Mouse (Mus musculus) fibroblast of lung, adult 2 months (primary cell): ENCODE data around the gene Vip.

ENCODE experiments used
- DNase-seq: peaks from one replicate; pipeline ENCODE4 v3.0.0-alpha.2; 2011; ENCODE audit warnings: low read depth

The Vip gene

DNA sequence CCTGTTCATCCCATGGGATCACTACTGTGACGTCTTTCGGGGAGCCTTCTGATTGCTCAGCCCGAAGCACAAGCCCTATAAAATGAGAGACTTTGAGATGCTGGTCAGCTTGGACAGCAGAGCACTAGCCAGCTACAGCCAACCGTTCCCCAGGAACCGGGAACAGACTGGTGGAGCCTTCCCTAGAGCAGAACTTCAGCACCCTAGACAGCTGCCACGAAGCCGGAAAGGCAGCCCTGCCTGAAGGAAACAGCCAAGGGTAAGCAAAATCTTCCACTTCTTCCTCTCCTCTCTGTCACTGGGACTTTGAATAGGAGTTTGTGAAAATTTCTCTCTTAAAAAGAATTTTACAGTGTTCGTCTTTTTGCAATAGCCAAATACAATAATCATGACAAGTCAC is at the start of gene Vip:
TSS of gene Vip (plus strand) at position 107 of the 400 bp plus-strand sequence.
- DNase-seq = no peak

DNA sequence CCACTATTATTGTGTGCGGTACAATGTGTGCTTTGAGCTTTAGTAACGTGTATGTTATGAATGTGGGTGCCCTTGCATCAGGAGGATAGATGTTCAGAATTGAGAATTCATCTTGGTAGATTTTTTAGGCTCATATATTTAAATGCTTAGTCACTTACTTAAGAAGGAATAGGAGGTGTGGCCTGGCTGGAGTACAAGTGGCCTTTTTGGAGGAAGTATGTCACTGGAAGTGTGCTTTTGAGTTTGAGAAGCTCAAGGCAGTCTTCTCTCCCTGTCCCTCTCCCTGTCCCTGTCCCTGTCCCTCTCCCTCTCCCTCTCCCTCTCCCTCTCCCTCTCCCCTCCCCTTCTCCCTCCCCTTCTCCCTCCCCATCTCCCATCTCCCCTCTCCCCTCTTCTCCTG is 48.0 kb upstream of the Vip start:
- DNase-seq = no peak

GRCm38 (mm10) chr10:5591996-5592395 is 47.0 kb upstream of the Vip start:
- DNase-seq = no peak

- no peak for DNase-seq
Observed at GRCm38 (mm10) chr10:5593464-5593863, 45.6 kb upstream of the Vip start, which contains the start of gene Myct1. Gene Myct1 (plus strand): TSS chr10:5593775.

DNA sequence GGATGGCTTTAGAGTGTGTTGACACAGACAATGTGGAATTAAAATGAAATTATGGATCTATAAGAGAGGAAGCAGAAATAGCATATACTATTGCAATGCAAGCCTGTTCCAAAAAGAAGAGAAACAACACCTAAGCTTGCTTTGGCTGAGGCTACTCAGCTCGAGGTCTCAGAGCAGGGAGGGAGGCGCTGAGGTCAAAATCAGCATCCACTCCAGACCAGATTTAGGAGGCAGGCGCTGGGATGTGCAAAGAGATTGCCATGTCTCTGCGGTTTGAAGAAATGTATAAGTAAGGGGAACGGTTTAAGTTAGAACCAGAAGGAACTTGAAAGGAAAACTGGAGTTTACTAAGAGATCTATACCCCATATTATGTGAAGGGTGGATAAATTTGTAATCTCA is 44.6 kb upstream of the Vip start:
- no peak for DNase-seq

- DNase-seq = no peak
Observed at GRCm38 (mm10) chr10:5596559-5596958, 42.5 kb upstream of the Vip start.

GRCm38 (mm10) chr10:5600123-5600522 is 38.9 kb upstream of the Vip start:
- DNase-seq = peak; percentile 61

DNA sequence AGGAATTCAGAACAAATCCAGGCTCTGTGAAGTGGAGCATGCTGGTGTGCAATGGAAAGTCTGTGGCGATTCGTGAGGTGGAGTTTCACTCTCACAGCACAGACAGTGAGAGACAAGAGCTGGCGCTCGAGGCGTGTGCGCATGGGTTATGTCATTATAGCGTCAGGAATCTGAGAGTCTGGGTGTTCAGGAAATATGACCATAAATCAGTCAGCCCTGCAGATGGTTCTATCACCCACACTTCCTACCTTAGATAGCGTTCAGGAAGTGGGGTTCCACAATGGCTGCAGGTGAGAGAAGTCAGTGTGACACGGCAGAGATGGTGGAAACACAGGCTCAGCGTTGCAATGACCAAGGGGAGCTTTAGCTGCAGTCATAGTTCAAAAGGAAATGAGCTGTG is 35.5 kb upstream of the Vip start:
- no peak for DNase-seq

- DNase-seq = no peak
Observed at GRCm38 (mm10) chr10:5604371-5604770, 34.6 kb upstream of the Vip start.

GRCm38 (mm10) chr10:5608874-5609273 is 30.1 kb upstream of the Vip start:
- peak; percentile 47 for DNase-seq

DNA sequence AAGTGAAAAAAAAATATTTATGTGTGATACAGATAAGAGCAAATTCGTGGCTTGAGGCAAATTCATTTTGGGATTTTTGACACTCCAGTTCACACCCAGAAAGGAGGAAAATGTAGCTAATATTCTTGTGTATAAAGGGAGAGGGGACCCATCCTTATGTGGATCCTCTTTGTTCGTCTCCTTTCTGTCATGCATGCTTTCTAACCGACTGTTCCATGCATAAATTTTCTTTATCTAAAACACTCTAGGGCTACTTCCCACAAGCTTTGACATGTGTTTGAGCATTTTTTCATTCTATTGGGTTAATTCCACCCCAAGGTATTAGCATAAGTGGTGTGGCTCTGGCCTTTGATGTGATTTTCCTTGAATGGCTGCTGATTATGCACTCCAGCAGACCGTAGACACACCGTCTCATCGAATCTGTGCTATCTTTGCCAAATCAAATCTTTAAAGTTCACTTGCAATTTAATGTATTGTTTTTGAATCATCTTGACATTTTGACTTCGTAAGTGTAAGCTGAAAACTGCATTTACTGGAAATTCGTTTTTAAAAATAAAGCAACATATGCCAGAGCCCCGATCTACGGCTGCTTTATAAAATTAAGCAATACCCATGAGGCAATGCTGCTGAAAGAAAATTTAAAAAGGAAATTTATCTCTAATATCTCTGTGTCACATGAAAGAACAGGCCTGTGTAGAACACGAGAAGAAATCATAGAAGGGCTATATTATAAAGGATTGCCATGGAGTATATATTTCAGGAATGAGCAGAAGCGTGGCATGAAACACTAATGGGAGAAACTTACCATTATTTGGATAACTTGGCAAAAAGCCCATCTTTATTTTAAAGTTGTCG is 23.6 kb upstream of the Vip start:
- DNase-seq = no peak

GRCm38 (mm10) chr10:5626268-5626667 is 12.8 kb upstream of the Vip start:
- DNase-seq = no peak

GRCm38 (mm10) chr10:5633672-5634200 is 5.3 kb upstream of the Vip start:
- peak; percentile 46 for DNase-seq

DNA sequence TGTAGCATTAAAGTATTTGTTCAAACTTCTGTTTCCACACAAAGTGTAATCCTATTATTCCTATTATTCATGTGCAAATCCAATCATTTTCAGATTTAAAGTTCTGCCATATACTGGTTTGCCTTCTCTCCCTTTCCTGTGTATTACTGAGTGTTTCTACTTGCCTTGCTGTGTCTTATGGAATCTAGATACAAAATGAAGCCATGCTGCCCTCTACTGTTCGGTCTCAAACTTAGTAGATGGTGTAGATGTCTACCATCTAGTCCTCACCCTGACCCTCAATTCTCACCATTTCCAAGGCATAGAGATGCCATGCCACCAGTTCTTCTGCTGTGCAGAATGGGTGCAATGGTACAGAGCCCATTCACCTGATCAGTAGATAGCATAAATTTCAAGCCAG is 4.7 kb upstream of the Vip start:
- peak; percentile 39 for DNase-seq

DNA sequence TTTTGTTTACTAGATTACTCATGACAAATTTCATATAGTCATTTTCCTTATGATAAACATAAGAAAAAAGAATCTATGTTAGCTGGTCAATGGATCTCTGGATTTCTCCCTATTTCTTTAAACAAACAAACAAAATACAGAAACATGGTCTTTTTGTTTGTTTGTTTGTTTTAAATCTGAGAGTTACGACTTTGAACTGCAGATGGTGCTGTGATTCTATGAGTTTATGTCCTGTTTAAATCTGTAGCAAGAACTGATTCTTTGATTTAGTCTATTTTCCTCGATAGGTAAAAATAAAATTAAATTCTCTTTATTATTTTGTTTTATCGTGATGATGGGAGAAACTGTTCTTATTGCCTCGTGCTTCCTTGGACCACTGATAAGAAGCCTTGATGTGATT is 1.7 kb upstream of the Vip start:
- no peak for DNase-seq

DNA sequence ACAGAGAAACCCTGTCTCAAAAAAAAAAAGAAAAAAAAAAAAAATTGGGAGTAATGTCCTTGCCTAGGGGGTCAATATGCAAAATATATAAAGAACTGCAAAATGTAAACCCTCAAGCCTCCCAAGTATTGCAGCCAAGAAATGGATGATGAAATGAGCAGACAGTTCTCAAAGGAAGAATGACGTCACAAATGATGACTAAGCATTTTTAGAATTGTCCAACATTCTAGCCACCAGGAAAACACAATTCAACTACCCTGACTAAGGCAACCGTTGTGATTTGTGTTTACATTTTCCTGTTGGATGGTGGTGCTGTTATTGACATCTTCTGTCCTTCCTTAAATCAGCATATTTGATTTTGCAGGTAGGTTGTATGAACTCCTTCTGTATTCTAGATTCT is 42.3 kb downstream of the Vip start:
- no peak for DNase-seq

DNA sequence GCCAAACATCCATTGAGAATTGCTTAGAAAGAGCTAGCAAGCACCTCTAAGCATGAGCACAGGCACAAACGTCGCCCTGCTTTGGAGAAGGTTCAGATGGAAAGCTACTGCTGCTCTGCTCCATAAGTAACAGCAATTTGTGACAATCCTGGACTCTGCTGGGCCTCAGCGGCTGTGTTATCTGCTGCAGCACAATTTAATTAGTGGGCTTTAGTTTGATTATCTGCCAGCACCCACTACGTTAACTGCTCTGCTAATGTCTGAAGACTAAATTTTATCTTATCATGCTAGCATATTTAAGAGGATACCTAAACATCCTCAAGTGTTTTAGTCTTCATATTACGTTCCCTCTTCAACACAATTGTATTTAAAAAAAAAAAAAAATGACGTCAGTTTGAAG is 46.6 kb downstream of the Vip start:
- no peak for DNase-seq

DNA sequence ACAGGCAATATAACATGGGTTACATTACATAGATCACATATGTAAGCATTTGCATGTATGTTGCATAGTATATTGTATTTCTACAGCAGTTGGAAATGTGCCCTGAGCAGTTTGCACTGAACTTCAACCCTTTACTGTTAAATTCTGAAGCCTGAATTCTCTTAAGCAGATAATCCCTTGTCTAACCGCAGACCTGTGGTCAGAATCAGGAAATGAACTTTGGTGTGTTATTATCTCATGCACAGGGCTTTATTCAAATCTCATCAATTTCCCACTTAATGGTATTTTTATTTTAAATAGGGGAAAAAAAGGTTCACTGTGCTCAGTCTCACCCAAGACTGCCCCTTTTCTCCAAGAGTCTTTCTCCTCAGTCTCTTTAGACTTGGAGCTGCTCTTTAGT is 55.3 kb downstream of the Vip start:
- no peak for DNase-seq
